Mouse (Mus musculus) MEL (cell line): ENCODE measurements around the gene Dapk1. TPM values are rescaled to one million over a fixed set of nuclear protein-coding genes. Genes with fewer than 3 reads are reported as not detected.

Experiments
- DNase-seq: peaks from one replicate; pipeline ENCODE4 v3.0.0; 2011; ENCODE audit warnings: low read depth, low spot score
- H3K27ac ChIP-seq: 2 replicates; pipeline ENCODE4 v1.5.1; 2012; ENCODE audit warnings: low read depth, mild to moderate bottlenecking, control low read depth, low read length, moderate library complexity; ENCODE audit not compliant: control insufficient read depth
- H3K27me3 ChIP-seq, 2 experiments: fragments of 150-350 bp in 1 of 2; sonication (generic) in 1 of 2; 2 replicates each; pipeline ENCODE4 v1.6.1; 2012; ENCODE audit warnings: low read length in 2 of 2, mild to moderate bottlenecking in 2 of 2, improper control_type of control experiment in 1 of 2, moderate library complexity in 1 of 2; ENCODE audit not compliant: insufficient read depth in 2 of 2, control insufficient read depth in 1 of 2
- H3K36me3 ChIP-seq, 2 experiments: 2 replicates each; pipeline ENCODE4 v1.6.1; 2012 to 2014; ENCODE audit warnings: low read length in 2 of 2, improper control_type of control experiment in 1 of 2, inconsistent platforms in 1 of 2, mild to moderate bottlenecking in 1 of 2; ENCODE audit not compliant: insufficient read depth in 2 of 2, control insufficient read depth in 1 of 2
- H3K4me1 ChIP-seq, 2 experiments: fragments of 150-350 bp in 1 of 2; sonication (generic) in 1 of 2; 2 replicates each; pipeline ENCODE4 v1.6.1; 2012; ENCODE audit warnings: low read length in 2 of 2, improper control_type of control experiment in 1 of 2, mild to moderate bottlenecking in 1 of 2; ENCODE audit not compliant: insufficient read depth in 2 of 2, control insufficient read depth in 1 of 2
- H3K4me3 ChIP-seq, 2 experiments: fragments of 150-350 bp in 1 of 2; sonication (generic) in 1 of 2; 2 replicates each; pipeline ENCODE4 v1.5.1; 2012; ENCODE audit warnings: low read depth in 2 of 2, low read length in 2 of 2, mild to moderate bottlenecking in 2 of 2, moderate library complexity in 2 of 2, control low read depth in 1 of 2, improper control_type of control experiment in 1 of 2; ENCODE audit not compliant: control insufficient read depth in 1 of 2, insufficient read depth in 1 of 2
- H3K79me2 ChIP-seq: 2 replicates; pipeline ENCODE4 v1.6.1; 2012; ENCODE audit warnings: mild to moderate bottlenecking, low read length, moderate library complexity; ENCODE audit not compliant: control insufficient read depth, poor library complexity, insufficient read depth
- H3K9ac ChIP-seq: 2 replicates; pipeline ENCODE4 v1.6.1; 2012; ENCODE audit warnings: low read depth, mild to moderate bottlenecking, control low read depth, low read length, moderate library complexity; ENCODE audit not compliant: control insufficient read depth, poor library complexity, severe bottlenecking
- H3K9me3 ChIP-seq: fragments of 150-350 bp; sonication (generic); replicated peaks from 2 replicates; pipeline ENCODE4 v1.6.1; 2012; ENCODE audit warnings: mild to moderate bottlenecking, low read length, improper control_type of control experiment, moderate library complexity; ENCODE audit not compliant: insufficient read depth
- BHLHE40 ChIP-seq: IDR thresholded peaks from 2 replicates; pipeline ENCODE4 v1.6.1; 2012; ENCODE audit warnings: low read depth, mild to moderate bottlenecking, inconsistent platforms, low read length, improper control_type of control experiment, borderline replicate concordance
- CHD1 ChIP-seq: IDR thresholded peaks from 2 replicates; pipeline ENCODE4 v1.6.1; 2012; ENCODE audit warnings: low read depth, mild to moderate bottlenecking, inconsistent platforms, low read length, improper control_type of control experiment
- CTCF ChIP-seq, 3 experiments: IDR thresholded peaks in 2 of 3; conservative IDR thresholded peaks in 1 of 3; 2 replicates each; pipeline ENCODE4 v1.5.1; 2011 to 2012; ENCODE audit warnings: low read length in 3 of 3, low read depth in 2 of 3, mild to moderate bottlenecking in 2 of 3, improper control_type of control experiment in 1 of 3, inconsistent platforms in 1 of 3, mixed read lengths in 1 of 3, moderate library complexity in 1 of 3; ENCODE audit not compliant: control insufficient read depth in 1 of 3, insufficient read depth in 1 of 3, poor library complexity in 1 of 3, severe bottlenecking in 1 of 3
- EP300 ChIP-seq, 2 experiments: IDR thresholded peaks; 2 replicates each; pipeline ENCODE4 v1.6.1; 2011; ENCODE audit warnings: improper control_type of control experiment in 2 of 2, low read length in 2 of 2, low read depth in 1 of 2, mild to moderate bottlenecking in 1 of 2
- HCFC1 ChIP-seq: IDR thresholded peaks from 2 replicates; pipeline ENCODE4 v1.6.1; 2012; ENCODE audit warnings: low read depth, mild to moderate bottlenecking, inconsistent platforms, low read length, improper control_type of control experiment, moderate library complexity
- POLR2A ChIP-seq, 2 experiments: IDR thresholded peaks; 2 replicates each; pipeline ENCODE4 v1.6.1; 2011 to 2012; ENCODE audit warnings: low read length in 2 of 2, mild to moderate bottlenecking in 2 of 2, control low read depth in 1 of 2, improper control_type of control experiment in 1 of 2, low read depth in 1 of 2, moderate library complexity in 1 of 2; ENCODE audit not compliant: control insufficient read depth in 1 of 2, insufficient read depth in 1 of 2, poor library complexity in 1 of 2
- POLR2AphosphoS2 ChIP-seq: IDR thresholded peaks from 2 replicates; pipeline ENCODE4 v1.6.1; 2011; ENCODE audit warnings: low read length, improper control_type of control experiment
- POLR2AphosphoS5 ChIP-seq: IDR thresholded peaks from 2 replicates; pipeline ENCODE4 v1.6.1; 2012; ENCODE audit warnings: low read depth, borderline replicate concordance, mild to moderate bottlenecking, inconsistent platforms, low read length, moderate library complexity, mixed read lengths
- RAD21 ChIP-seq: IDR thresholded peaks from 2 replicates; pipeline ENCODE4 v1.6.1; 2011; ENCODE audit warnings: mild to moderate bottlenecking, low read depth, low read length, improper control_type of control experiment
- RCOR1 ChIP-seq: IDR thresholded peaks from 2 replicates; pipeline ENCODE4 v1.6.1; 2012; ENCODE audit warnings: low read depth, mild to moderate bottlenecking, inconsistent platforms, low read length, improper control_type of control experiment
- UBTF ChIP-seq: IDR thresholded peaks from 2 replicates; pipeline ENCODE4 v1.6.1; 2012; ENCODE audit warnings: low read depth, mild to moderate bottlenecking, inconsistent platforms, low read length, improper control_type of control experiment, moderate library complexity, borderline replicate concordance; ENCODE audit not compliant: insufficient read depth
- USF2 ChIP-seq, 2 experiments: IDR thresholded peaks; 2 replicates each; pipeline ENCODE4 v1.6.1; 2011 to 2012; ENCODE audit warnings: improper control_type of control experiment in 2 of 2, low read length in 2 of 2, borderline replicate concordance in 1 of 2, inconsistent platforms in 1 of 2, low read depth in 1 of 2, mild to moderate bottlenecking in 1 of 2; ENCODE audit not compliant: insufficient read depth in 1 of 2
- polyA plus RNA-seq, 2 experiments: library from polyadenylated mRNA; stranded (reverse) in 1 of 2; unstranded in 1 of 2; fragments of >175 nt in 1 of 2; fragments of >200 nt in 1 of 2; gene quantifications; 2 replicates each; pipeline versions ENCODE4 v1.2.1 to v1.2.4; 2012; ENCODE audit warnings: low replicate concordance in 2 of 2, low read depth in 1 of 2; ENCODE audit not compliant: insufficient read length in 2 of 2, insufficient read depth in 1 of 2, missing spikeins in 1 of 2
- total RNA-seq: library from RNA; depleted of rRNA; stranded (reverse); fragments of 300-350 nt; gene quantifications from 2 replicates; pipeline ENCODE4 v1.2.3, GENCODE M21; 2012

Gene Dapk1
- total and polyA plus RNA-seq, 3 experiments, result 5.1 to 8.2 TPM; not detected in 1

DNA sequence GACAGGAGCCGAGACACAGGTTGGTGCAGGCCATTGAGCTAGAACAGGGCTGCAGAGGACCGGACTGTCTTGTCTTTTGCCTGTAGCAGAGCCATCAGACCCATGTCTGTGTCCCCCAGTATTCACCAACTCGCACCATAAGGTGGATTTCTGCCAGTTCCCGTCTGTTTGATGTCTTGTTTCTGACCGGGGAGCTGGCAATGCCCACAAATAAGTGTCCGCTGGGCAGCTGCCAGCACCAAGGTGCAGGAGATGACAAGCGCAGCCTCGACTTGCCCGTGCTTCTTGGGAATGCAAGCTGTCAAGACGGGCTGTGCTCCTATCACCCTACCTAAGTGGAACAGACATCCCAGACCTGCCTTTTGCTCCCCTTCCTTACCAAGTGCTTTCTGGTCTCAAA, 115.7 kb downstream of the Dapk1 start:
- H3K4me1 ChIP-seq, result no peaks in the 10 kb centered on the region
- H3K79me2 ChIP-seq, result no peaks in the 10 kb centered on the region
- DNase-seq, result no peak
- H3K4me3 ChIP-seq, result no peak overlapping the region
- no peak overlapping the region for H3K27ac ChIP-seq
- no peaks in the 10 kb centered on the region; a peak in 1 of 4 replicates for H3K36me3 ChIP-seq
- no peaks in the 10 kb centered on the region for H3K9me3 ChIP-seq
- no peak overlapping the region for H3K9ac ChIP-seq
- H3K27me3 ChIP-seq, result no peaks in the 10 kb centered on the region
- TF ChIP-seq BHLHE40 (no peak), RCOR1 (no peak), HCFC1 (no peak), UBTF (no peak), USF2 (IDR thresholded peaks at IDR 0.05; ENCODE audit: borderline replicate concordance in 1 of 2, insufficient read depth in 1 of 2, low read depth in 1 of 2, low read length in 2 of 2) (no peak), POLR2AphosphoS2 (no peak), POLR2A (IDR thresholded peaks at IDR 0.05; ENCODE audit: control insufficient read depth in 1 of 2, insufficient read depth in 1 of 2, low read depth in 1 of 2, low read length in 2 of 2, poor library complexity in 1 of 2) (no peak)

DNA sequence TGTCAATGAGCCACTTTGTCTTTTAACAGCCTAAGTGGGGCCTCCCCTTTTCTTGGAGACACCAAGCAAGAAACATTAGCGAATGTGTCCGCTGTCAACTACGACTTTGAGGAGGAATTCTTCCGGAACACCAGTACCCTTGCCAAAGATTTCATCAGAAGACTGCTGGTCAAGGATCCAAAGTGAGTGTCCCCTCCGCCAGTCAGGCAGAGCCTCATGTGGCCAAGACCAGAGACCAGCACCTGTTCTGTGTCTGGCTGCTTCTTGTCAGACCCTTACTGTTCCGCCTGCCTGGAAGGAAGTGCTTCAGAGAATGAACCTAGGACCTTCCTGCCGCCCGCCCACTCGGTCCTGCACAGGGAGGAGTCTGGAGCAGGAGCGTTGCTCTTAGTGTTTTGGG, 117.8 kb downstream of the Dapk1 start:
- TF ChIP-seq EP300 (IDR thresholded peaks at IDR 0.05; ENCODE audit: low read depth in 1 of 2, low read length in 2 of 2), result no peak
- no peak for TF ChIP-seq RAD21
- no peaks in the 10 kb centered on the region for H3K4me1 ChIP-seq
- H3K9me3 ChIP-seq, result no peaks in the 10 kb centered on the region
- no peak for DNase-seq
- no peaks in the 10 kb centered on the region; a peak in 1 of 4 replicates for H3K36me3 ChIP-seq
- H3K79me2 ChIP-seq, result no peaks in the 10 kb centered on the region
- H3K27me3 ChIP-seq, result no peaks in the 10 kb centered on the region
- H3K27ac ChIP-seq, result no peak overlapping the region
- H3K4me3 ChIP-seq, result no peak overlapping the region
- H3K9ac ChIP-seq, result no peak overlapping the region

DNA sequence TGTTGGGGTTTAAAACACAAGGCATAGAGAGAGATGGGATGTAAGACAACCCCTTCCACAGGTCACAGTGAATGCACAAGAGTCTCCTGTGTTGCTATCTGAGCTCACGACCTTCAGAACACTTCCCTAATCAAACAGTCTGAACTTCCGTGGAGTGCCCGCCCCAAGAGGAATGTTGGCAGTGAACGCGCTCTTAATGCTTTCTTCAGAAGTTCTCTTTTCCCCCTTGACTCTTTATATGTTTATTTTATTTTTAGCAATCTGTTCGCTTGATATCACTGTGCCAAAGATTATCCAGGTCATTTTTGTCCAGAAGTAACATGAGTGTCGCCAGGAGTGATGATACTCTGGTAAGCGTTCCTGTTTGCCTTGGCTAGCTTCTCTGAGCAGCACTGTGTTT, 121.0 kb downstream of the Dapk1 start:
- Histone ChIP-seq H3K27me3 (no peaks in the 10 kb centered on the region), H3K9me3 (no peaks in the 10 kb centered on the region), H3K79me2 (no peaks in the 10 kb centered on the region), H3K4me1 (no peaks in the 10 kb centered on the region), H3K27ac (no peak overlapping the region), H3K9ac (no peak overlapping the region), H3K4me3 (no peak overlapping the region), H3K36me3 (no peaks in the 10 kb centered on the region; a peak in 1 of 4 replicates)
- TF ChIP-seq CTCF (IDR thresholded peaks at IDR 0.05 in 2 of 3, conservative IDR thresholded peaks at IDR 0.05 in 1 of 3; ENCODE audit: control insufficient read depth in 1 of 3, insufficient read depth in 1 of 3, low read depth in 2 of 3, low read length in 3 of 3, poor library complexity in 1 of 3, severe bottlenecking in 1 of 3), result no peak
- no peak for TF ChIP-seq POLR2AphosphoS5
- no peak for TF ChIP-seq CHD1
- no peak for TF ChIP-seq UBTF
- TF ChIP-seq USF2 (IDR thresholded peaks at IDR 0.05; ENCODE audit: borderline replicate concordance in 1 of 2, insufficient read depth in 1 of 2, low read depth in 1 of 2, low read length in 2 of 2), result no peak
- no peak for DNase-seq
